Mouse (Mus musculus): Measurements from ENCODE around the gene Polr1b. TPM values are rescaled to one million over a fixed set of nuclear protein-coding genes. Genes with fewer than 3 reads are reported as not detected.

Gene Polr1b
- polyA plus RNA-seq (2012): 18.3 and 19.6 TPM in 2 replicates

DNA sequence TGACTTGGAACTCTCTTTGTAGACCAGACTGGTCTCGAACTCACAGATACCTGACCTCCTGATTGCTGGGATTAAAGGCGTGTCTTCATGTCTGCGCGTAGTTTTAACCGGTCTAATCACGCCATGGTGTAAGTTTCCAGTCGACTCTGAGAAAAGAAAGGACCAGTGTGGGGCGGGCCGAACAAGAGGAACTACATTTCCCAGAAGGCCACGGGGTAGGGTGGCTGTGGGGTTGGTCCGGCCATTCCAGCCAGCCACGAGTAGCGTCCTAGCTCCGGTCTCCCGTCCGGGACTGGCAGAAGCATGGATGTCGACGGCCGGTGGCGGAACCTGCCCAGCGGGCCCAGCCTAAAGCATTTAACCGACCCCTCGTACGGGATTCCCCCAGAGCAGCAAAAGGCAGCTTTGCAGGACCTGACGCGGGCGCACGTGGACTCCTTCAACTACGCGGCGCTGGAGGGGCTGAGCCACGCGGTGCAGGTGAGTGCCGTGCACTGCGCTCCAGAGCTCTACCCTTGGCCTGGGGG, at the start of gene Polr1b:
TSS of gene Polr1b (plus strand) at position 212 of the 527 bp plus-strand sequence.

GRCm38 (mm10) chr2:129065437-129066282, 35.1 kb upstream of the Polr1b start, which contains the start of gene Ttl:
TSS of gene Ttl (plus strand) at chr2:129065942.

DNA sequence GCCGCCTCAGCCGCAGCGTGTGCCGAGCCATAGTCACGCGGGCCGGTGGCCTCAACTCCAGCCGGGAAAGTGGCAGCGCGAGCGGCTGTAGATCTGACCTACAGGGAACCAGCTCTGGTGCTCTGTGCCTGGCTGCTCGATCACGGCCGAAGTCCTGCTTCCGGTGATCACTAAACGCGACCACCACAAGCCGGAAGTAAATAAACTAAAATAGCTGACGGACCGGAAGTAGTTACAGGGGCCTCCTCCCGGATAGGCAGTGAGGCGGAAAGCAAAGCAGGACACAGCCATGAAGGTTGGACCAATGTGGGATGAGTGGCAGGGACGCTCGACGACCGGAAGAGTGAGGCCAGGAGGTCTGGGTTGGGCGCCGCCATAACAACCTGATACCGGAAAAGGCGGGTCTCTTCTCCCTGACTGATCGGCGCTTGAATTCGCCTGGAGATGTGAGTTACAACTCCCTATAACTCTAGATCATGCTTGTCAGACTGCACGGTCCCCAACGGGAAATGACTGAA, 28.7 kb downstream of the Polr1b start, which contains the start of gene Chchd5:
TSS of gene Chchd5 (plus strand) at position 289 of the 518 bp plus-strand sequence.

Other genes with a start within 250 kb of the Polr1b start
- not detected in 2 replicates for gene Fbln7, start 238.0 kb upstream of the Polr1b start, polyA plus RNA-seq (2012)
- 1.2 and 1.3 TPM in 2 replicates for gene Zc3h8, start 156.9 kb upstream of the Polr1b start, polyA plus RNA-seq (2012)
- gene Zc3h6, start 133.6 kb upstream of the Polr1b start, polyA plus RNA-seq (2012): 2.2 and 2.4 TPM in 2 replicates
- 9.9 and 10.4 TPM in 2 replicates for gene Gm10762, start 133.3 kb upstream of the Polr1b start, polyA plus RNA-seq (2012)
- gene Vinac1, start 52.8 kb upstream of the Polr1b start, polyA plus RNA-seq (2012): not detected in 2 replicates
- 1.8 and 2.5 TPM in 2 replicates for gene Ttl, start 35.1 kb upstream of the Polr1b start, polyA plus RNA-seq (2012)
- 15.5 and 18.2 TPM in 2 replicates for gene Chchd5, start 28.7 kb downstream of the Polr1b start, polyA plus RNA-seq (2012)
- gene Slc20a1, start 97.8 kb downstream of the Polr1b start, polyA plus RNA-seq (2012): 54.0 and 79.7 TPM in 2 replicates
- gene Ckap2l, start 196.2 kb downstream of the Polr1b start, polyA plus RNA-seq (2012): 24.0 and 33.4 TPM in 2 replicates
- gene Il1a, start 209.0 kb downstream of the Polr1b start, polyA plus RNA-seq (2012): 0.04 TPM in 1 of 2 replicates, not detected in the other

Data from megakaryocyte-erythroid progenitor cell, adult 5 weeks (primary cell).